Mouse (Mus musculus): ENCODE data around the gene Fam71e2. TPM values are rescaled to one million over a fixed set of nuclear protein-coding genes. Genes with fewer than 3 reads are reported as not detected.
"Not testable (repeated sequence)": the region's sequence is repeated elsewhere in the genome, so short reads cannot be mapped to it uniquely, and the experiment has no call there.

The Fam71e2 gene
- not detected in 2 replicates for polyA plus RNA-seq (2014; fragmentation: Nextera tagmentation; extraction: Ambion mirVana)

DNA sequence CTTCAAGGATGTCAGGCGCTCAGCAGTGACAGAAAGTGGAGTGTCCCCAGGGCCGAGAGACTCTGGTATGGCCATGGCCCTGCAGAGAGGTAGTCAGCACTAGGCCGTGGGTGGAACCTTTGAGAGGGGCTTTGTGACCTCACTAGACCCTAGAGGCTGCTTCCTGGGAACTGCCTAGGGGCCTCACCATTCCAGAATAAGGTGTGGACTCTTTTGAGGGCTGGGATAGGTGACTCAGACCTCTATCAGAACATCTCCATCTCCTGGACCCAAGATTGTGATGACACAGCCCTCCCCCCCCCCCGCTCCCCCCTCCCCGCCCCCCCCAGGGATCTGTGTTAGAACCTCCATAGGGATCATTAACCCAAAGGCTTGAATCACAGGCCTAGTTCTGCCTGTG is at the start of gene Fam71e2:
TSS of gene Fam71e2 (minus strand) at position 101 of the 400 bp plus-strand sequence.
- ATAC-seq (replicated peaks; ENCODE audit: insufficient number of reproducible peaks, low FRiP score, low TSS enrichment): no peak
- H3K4me2 ChIP-seq: no peak within 1 kb of the TSS
- WGBS (ENCODE audit: insufficient replicate concordance): 62% methylated on average over 3 of the region's 5 CpGs
- H3K27me3 ChIP-seq (ENCODE audit: control insufficient read depth, insufficient read depth, low read length): peaks cover 18% of the 10 kb centered on the region
- H3K9ac ChIP-seq (ENCODE audit: low read depth, low read length): no peak within 1 kb of the TSS
- no peaks in the 10 kb centered on the region for H3K4me1 ChIP-seq (ENCODE audit: control insufficient read depth, insufficient read depth, low read length)
- H3K9me3 ChIP-seq (replicated peaks; ENCODE audit: control insufficient read depth, low read length): no peaks in the 10 kb centered on the region
- H3K4me3 ChIP-seq (ENCODE audit: low read depth, low read length): no peak within 1 kb of the TSS
- H3K27ac ChIP-seq (ENCODE audit: low read depth, low read length): no peak within 1 kb of the TSS
- no peaks in the 10 kb centered on the region for H3K36me3 ChIP-seq (ENCODE audit: control insufficient read depth, insufficient read depth, low read length)

GRCm38 (mm10) chr7:4816559-4816958 is 45.5 kb upstream of the Fam71e2 start:
- H3K4me2 ChIP-seq: no peak overlapping the region
- H3K27ac ChIP-seq (ENCODE audit: low read depth, low read length): no peak overlapping the region
- no peaks in the 10 kb centered on the region; the same call in 1 of the 2 replicates for H3K27me3 ChIP-seq (ENCODE audit: control insufficient read depth, insufficient read depth, low read length)
- H3K36me3 ChIP-seq (ENCODE audit: control insufficient read depth, insufficient read depth, low read length): no peaks in the 10 kb centered on the region
- no peaks in the 10 kb centered on the region for H3K9me3 ChIP-seq (replicated peaks; ENCODE audit: control insufficient read depth, low read length)
- no peaks in the 10 kb centered on the region for H3K4me1 ChIP-seq (ENCODE audit: control insufficient read depth, insufficient read depth, low read length)
- H3K9ac ChIP-seq (ENCODE audit: low read depth, low read length): no peak overlapping the region
- H3K4me3 ChIP-seq (ENCODE audit: low read depth, low read length): no peak overlapping the region
- ATAC-seq (replicated peaks; ENCODE audit: insufficient number of reproducible peaks, low FRiP score, low TSS enrichment): no peak

DNA sequence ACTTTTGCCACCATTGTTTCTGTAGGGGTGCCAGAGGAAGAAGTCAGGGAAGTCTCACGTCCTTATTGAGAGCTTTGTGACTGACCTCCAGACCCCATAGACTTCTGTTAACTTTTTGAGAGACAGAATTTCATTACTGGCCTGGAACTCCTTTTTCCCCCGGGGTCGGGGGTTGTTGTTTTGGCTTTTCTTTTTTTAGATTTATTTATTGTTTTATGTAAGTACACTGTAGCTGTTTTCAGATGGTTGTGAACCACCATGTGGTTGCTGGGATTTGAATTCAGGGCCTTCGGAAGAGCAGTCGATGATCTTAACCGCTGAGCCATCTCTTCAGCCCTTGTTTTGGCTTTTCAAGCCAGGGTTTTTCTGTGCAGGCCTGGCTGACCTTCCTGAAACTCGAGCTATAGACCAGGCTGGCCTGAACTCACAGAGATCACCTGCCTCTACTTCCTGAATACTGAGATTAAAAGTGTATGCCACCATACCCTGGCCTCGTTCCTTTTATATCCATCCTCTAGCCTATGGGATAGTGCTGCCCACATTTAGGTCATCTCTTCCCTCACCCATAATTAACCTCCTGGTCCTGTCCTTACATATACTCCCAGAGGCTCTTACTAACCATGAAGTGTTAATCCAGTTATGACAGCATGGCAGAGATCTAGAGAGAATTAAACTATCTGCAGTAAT is 42.1 kb upstream of the Fam71e2 start:
- peak; percentile 1; the same call in 1 of the 2 replicates for ATAC-seq (replicated peaks; ENCODE audit: insufficient number of reproducible peaks, low FRiP score, low TSS enrichment)
- H3K4me2 ChIP-seq: peak overlapping the region; percentile 62
- H3K27me3 ChIP-seq (ENCODE audit: control insufficient read depth, insufficient read depth, low read length): no peaks in the 10 kb centered on the region
- WGBS (ENCODE audit: insufficient replicate concordance): 19% methylated on average over 8 of the region's 8 CpGs
- H3K27ac ChIP-seq (ENCODE audit: low read depth, low read length): peak overlapping the region; percentile 94
- no peaks in the 10 kb centered on the region for H3K9me3 ChIP-seq (replicated peaks; ENCODE audit: control insufficient read depth, low read length)
- H3K9ac ChIP-seq (ENCODE audit: low read depth, low read length): peak overlapping the region; percentile 69
- H3K4me1 ChIP-seq (ENCODE audit: control insufficient read depth, insufficient read depth, low read length): peaks cover 16% of the 10 kb centered on the region
- peak overlapping the region; percentile 99 for H3K4me3 ChIP-seq (ENCODE audit: low read depth, low read length)
- H3K36me3 ChIP-seq (ENCODE audit: control insufficient read depth, insufficient read depth, low read length): peaks cover 8% of the 10 kb centered on the region

DNA sequence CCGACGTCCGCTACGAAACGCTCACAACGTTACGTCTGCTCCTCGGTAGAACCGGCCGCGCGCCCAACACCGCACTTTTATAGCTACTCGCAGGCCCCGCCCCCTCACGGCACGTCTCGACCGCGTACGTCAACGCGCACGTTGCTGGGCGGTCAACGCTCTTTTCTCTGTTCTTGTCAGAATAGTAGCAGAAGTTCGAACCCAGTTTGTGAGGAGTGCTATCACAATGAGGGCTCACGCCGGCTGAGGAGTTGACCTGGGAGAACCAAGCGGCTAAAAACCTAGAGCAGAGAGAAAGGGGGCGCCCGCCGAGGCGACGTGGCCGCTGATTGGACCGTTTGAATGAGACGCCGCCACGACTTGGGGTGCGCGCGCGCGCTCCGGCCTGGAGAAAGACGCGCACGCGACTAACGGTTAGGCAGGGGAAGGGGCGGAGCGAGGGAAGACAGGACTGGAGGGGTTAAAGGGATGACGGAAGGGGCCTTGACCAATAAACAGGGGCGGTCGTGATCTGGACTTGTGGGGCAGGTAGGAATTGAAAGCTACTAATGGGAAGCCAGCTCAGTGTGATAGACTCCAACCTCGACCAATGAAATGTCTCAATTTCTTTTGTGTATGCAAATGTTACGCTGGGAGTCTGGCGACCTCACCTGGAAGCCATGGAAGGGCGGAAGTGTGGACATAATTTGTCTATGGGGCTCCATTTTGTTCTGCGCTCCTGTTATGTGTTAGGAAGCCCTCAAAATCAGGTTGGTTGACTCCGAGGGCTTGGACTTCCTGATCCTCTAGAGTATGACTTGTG is 41.4 kb upstream of the Fam71e2 start, which contains the start of gene Ube2s:
TSS of gene Ube2s (minus strand) at position 288 of the 802 bp plus-strand sequence.
- ATAC-seq (replicated peaks; ENCODE audit: insufficient number of reproducible peaks, low FRiP score, low TSS enrichment): peak; percentile 98
- H3K4me2 ChIP-seq: peak within 1 kb of the TSS; percentile 82
- H3K27ac ChIP-seq (ENCODE audit: low read depth, low read length): peak within 1 kb of the TSS; percentile 94

DNA sequence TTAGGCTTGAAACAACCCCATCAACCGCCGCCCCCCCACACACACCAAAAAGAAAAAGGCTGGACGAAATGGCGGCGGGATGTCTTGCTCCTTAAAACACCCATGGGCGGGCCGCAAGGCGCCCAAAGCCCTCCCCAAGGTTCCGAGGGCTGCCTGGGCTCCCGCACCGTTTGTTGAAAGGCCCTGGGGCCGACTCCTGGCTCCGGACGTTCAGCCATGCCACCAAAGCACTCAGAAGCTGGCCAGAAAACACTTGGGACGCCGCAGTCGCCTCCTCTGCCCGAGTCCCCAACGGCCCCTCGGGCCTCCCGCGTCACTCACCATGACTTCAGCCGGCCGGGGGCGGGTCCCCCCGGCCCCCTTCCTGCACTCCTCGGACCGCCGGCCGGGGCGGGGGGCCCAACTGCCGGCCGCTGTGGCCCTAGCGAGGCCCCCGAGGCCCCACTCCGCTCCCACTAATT is 40.8 kb upstream of the Fam71e2 start:
- peak overlapping the region; percentile 83 for H3K9ac ChIP-seq (ENCODE audit: low read depth, low read length)
- H3K4me3 ChIP-seq (ENCODE audit: low read depth, low read length): peak overlapping the region; percentile 99
- H3K27me3 ChIP-seq (ENCODE audit: control insufficient read depth, insufficient read depth, low read length): no peaks in the 10 kb centered on the region
- H3K27ac ChIP-seq (ENCODE audit: low read depth, low read length): peak overlapping the region; percentile 94
- H3K4me1 ChIP-seq (ENCODE audit: control insufficient read depth, insufficient read depth, low read length): peaks cover 16% of the 10 kb centered on the region
- ATAC-seq (replicated peaks; ENCODE audit: insufficient number of reproducible peaks, low FRiP score, low TSS enrichment): no peak
- H3K4me2 ChIP-seq: peak overlapping the region; percentile 82
- peaks cover 13% of the 10 kb centered on the region for H3K36me3 ChIP-seq (ENCODE audit: control insufficient read depth, insufficient read depth, low read length)
- WGBS (ENCODE audit: insufficient replicate concordance): 2% methylated on average over 24 of the region's 36 CpGs
- no peaks in the 10 kb centered on the region for H3K9me3 ChIP-seq (replicated peaks; ENCODE audit: control insufficient read depth, low read length)

More for the DNA sequence above, 41.4 kb upstream of the Fam71e2 start, which contains the start of gene Ube2s:
- H3K36me3 ChIP-seq (ENCODE audit: control insufficient read depth, insufficient read depth, low read length): peaks cover 9% of the 10 kb centered on the region
- no peaks in the 10 kb centered on the region for H3K9me3 ChIP-seq (replicated peaks; ENCODE audit: control insufficient read depth, low read length)
- H3K4me1 ChIP-seq (ENCODE audit: control insufficient read depth, insufficient read depth, low read length): peaks cover 16% of the 10 kb centered on the region
- WGBS (ENCODE audit: insufficient replicate concordance): under 1% methylated on average over 59 of the region's 62 CpGs
- peak within 1 kb of the TSS; percentile 83 for H3K9ac ChIP-seq (ENCODE audit: low read depth, low read length)
- H3K4me3 ChIP-seq (ENCODE audit: low read depth, low read length): peak within 1 kb of the TSS; percentile 99
- H3K27me3 ChIP-seq (ENCODE audit: control insufficient read depth, insufficient read depth, low read length): no peaks in the 10 kb centered on the region

- Histone ChIP-seq H3K36me3 (ENCODE audit: control insufficient read depth, insufficient read depth, low read length) (peaks cover 18% of the 10 kb centered on the region), H3K4me3 (ENCODE audit: low read depth, low read length) (peak overlapping the region; percentile 99), H3K4me1 (ENCODE audit: control insufficient read depth, insufficient read depth, low read length) (peaks cover 16% of the 10 kb centered on the region), H3K9ac (ENCODE audit: low read depth, low read length) (peak overlapping the region; percentile 83), H3K4me2 (peak overlapping the region; percentile 82), H3K27ac (ENCODE audit: low read depth, low read length) (peak overlapping the region; percentile 94; the same call in 1 of the 2 replicates)
- 33% methylated on average over 10 of the region's 10 CpGs for WGBS (ENCODE audit: insufficient replicate concordance)
- H3K9me3 ChIP-seq (replicated peaks; ENCODE audit: control insufficient read depth, low read length); ATAC-seq (replicated peaks; ENCODE audit: insufficient number of reproducible peaks, low FRiP score, low TSS enrichment); H3K27me3 ChIP-seq (ENCODE audit: control insufficient read depth, insufficient read depth, low read length): not testable (repeated sequence)
Observed at GRCm38 (mm10) chr7:4811131-4811530, 40.0 kb upstream of the Fam71e2 start.

DNA sequence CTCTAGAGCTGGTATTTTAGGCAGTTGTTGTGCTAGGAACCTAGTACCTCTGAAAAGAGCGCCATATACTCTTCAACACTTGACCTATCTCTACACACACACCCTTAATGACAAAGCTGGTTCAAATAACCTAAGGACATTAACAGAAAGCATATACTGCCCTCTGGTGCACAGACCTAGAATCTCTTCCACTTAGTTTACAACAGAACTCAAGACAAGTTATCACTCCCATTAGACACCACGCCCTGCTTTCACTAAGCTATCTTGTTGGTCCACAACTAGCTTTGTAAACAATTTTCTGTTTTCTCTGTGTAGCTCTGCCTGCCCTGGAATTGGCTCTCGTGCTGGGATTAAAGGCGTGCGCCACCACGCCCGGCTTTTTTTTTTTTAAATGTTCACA is 35.6 kb upstream of the Fam71e2 start:
- no peaks in the 10 kb centered on the region for H3K27me3 ChIP-seq (ENCODE audit: control insufficient read depth, insufficient read depth, low read length)
- H3K9ac ChIP-seq (ENCODE audit: low read depth, low read length): no peak overlapping the region
- no peak overlapping the region; the same call in 1 of the 2 replicates for H3K4me2 ChIP-seq
- WGBS (ENCODE audit: insufficient replicate concordance): 78% methylated on average over 7 of the region's 7 CpGs
- H3K27ac ChIP-seq (ENCODE audit: low read depth, low read length): peak overlapping the region; percentile 73
- peak; percentile 55; the same call in 1 of the 2 replicates for ATAC-seq (replicated peaks; ENCODE audit: insufficient number of reproducible peaks, low FRiP score, low TSS enrichment)
- H3K9me3 ChIP-seq (replicated peaks; ENCODE audit: control insufficient read depth, low read length): no peaks in the 10 kb centered on the region
- H3K4me1 ChIP-seq (ENCODE audit: control insufficient read depth, insufficient read depth, low read length): peaks cover 16% of the 10 kb centered on the region
- H3K36me3 ChIP-seq (ENCODE audit: control insufficient read depth, insufficient read depth, low read length): peaks cover 21% of the 10 kb centered on the region
- no peak overlapping the region for H3K4me3 ChIP-seq (ENCODE audit: low read depth, low read length)

DNA sequence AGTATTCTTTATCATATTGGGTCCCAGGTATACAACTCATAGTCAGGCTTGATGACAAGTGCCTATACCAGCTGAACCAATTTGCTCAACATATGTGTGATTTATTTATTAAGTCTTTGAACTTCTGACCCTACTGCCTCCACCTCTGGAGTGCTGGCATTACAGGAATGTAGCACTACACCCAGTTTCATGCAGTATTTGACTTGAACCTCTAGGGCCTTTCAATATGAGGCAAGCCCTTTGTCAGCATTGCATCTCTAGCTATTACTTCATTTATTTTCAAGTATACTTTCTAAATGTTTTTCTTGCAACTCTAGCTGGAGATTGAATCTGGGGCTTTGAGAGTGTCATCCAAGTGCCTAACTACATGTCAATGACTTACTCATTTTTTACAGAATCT is 31.1 kb upstream of the Fam71e2 start:
- ATAC-seq (replicated peaks; ENCODE audit: insufficient number of reproducible peaks, low FRiP score, low TSS enrichment): no peak
- H3K4me3 ChIP-seq (ENCODE audit: low read depth, low read length): no peak overlapping the region
- no peaks in the 10 kb centered on the region for H3K9me3 ChIP-seq (replicated peaks; ENCODE audit: control insufficient read depth, low read length)
- no peak overlapping the region for H3K9ac ChIP-seq (ENCODE audit: low read depth, low read length)
- H3K4me1 ChIP-seq (ENCODE audit: control insufficient read depth, insufficient read depth, low read length): no peaks in the 10 kb centered on the region
- peaks cover 10% of the 10 kb centered on the region for H3K36me3 ChIP-seq (ENCODE audit: control insufficient read depth, insufficient read depth, low read length)
- H3K27me3 ChIP-seq (ENCODE audit: control insufficient read depth, insufficient read depth, low read length): no peaks in the 10 kb centered on the region
- no peak overlapping the region for H3K4me2 ChIP-seq
- no peak overlapping the region for H3K27ac ChIP-seq (ENCODE audit: low read depth, low read length)
